Mouse (Mus musculus): ENCODE results near the gene Pcbp4. TPM values are rescaled to one million over a fixed set of nuclear protein-coding genes. Genes with fewer than 3 reads are reported as not detected.

Gene Pcbp4
- polyA plus RNA-seq, 2 experiments = 5.7 to 11.3 TPM

- TF ChIP-seq CTCF (IDR thresholded peaks at IDR 0.05; ENCODE audit: low read depth) (no peak), EP300 (IDR thresholded peaks at IDR 0.05; ENCODE audit: low read depth) (no peak)
- 75% methylated on average over 5 of the region's 5 CpGs for WGBS (ENCODE audit: insufficient replicate concordance)
- no peak overlapping the region for H3K4me2 ChIP-seq (ENCODE audit: low read depth)
- H3K27me3 ChIP-seq (ENCODE audit: control insufficient read depth, insufficient read depth, low read length) = peaks cover 9% of the 10 kb centered on the region
- H3K9me3 ChIP-seq (ENCODE audit: control insufficient read depth, low read length) = no peaks in the 10 kb centered on the region
- ATAC-seq (ENCODE audit: insufficient read depth) (no peak), DNase-seq (ENCODE audit: low read depth in 3 of 3, low spot score in 3 of 3) (no peak)
- H3K4me3 ChIP-seq (ENCODE audit: insufficient read depth in 1 of 2, low read depth in 2 of 2, low read length in 2 of 2) = no peak overlapping the region
- H3K9ac ChIP-seq (replicated peaks) = no peak overlapping the region
- no peaks in the 10 kb centered on the region for H3K36me3 ChIP-seq (replicated peaks; ENCODE audit: control insufficient read depth, insufficient read depth, low read depth)
- H3K27ac ChIP-seq = no peak overlapping the region
- H3K4me1 ChIP-seq (replicated peaks; ENCODE audit: control insufficient read depth in 2 of 2, insufficient read depth in 2 of 2, low read length in 1 of 2) = peaks cover 4 to 6% of the 10 kb centered on the region in 2 experiments
These were observed 4.8 kb downstream of the Pcbp4 start for GRCm38 (mm10) chr9:106457920-106458319.

GRCm38 (mm10) chr9:106459946-106460345 lies 6.9 kb downstream of the Pcbp4 start:
- H3K9ac ChIP-seq (replicated peaks) = no peak overlapping the region
- no peak for TF ChIP-seq CTCF (IDR thresholded peaks at IDR 0.05; ENCODE audit: low read depth)
- peaks cover 8% of the 10 kb centered on the region for H3K27me3 ChIP-seq (ENCODE audit: control insufficient read depth, insufficient read depth, low read length)
- H3K4me2 ChIP-seq (ENCODE audit: low read depth) = no peak overlapping the region
- no peaks in the 10 kb centered on the region for H3K36me3 ChIP-seq (replicated peaks; ENCODE audit: control insufficient read depth, insufficient read depth, low read depth)
- H3K27ac ChIP-seq = no peak overlapping the region
- H3K9me3 ChIP-seq (ENCODE audit: control insufficient read depth, low read length) = no peaks in the 10 kb centered on the region
- no peak overlapping the region for H3K4me3 ChIP-seq (ENCODE audit: insufficient read depth in 1 of 2, low read depth in 2 of 2, low read length in 2 of 2)
- 71% methylated on average over 15 of the region's 15 CpGs for WGBS (ENCODE audit: insufficient replicate concordance)
- DNase-seq (ENCODE audit: low read depth in 3 of 3, low spot score in 3 of 3) (no peak), ATAC-seq (ENCODE audit: insufficient read depth) (no peak)
- peaks cover 0 to 3% of the 10 kb centered on the region in 2 experiments; a peak in 1 of 4 replicates for H3K4me1 ChIP-seq (replicated peaks; ENCODE audit: control insufficient read depth in 2 of 2, insufficient read depth in 2 of 2, low read length in 1 of 2)

GRCm38 (mm10) chr9:106460401-106461025 lies 7.4 kb downstream of the Pcbp4 start:
- no peak for ATAC-seq (ENCODE audit: insufficient read depth)
- Histone ChIP-seq H3K9me3 (ENCODE audit: control insufficient read depth, low read length) (no peaks in the 10 kb centered on the region), H3K27me3 (ENCODE audit: control insufficient read depth, insufficient read depth, low read length) (peaks cover 13% of the 10 kb centered on the region), H3K36me3 (replicated peaks; ENCODE audit: control insufficient read depth, insufficient read depth, low read depth) (no peaks in the 10 kb centered on the region), H3K4me1 (replicated peaks; ENCODE audit: control insufficient read depth in 2 of 2, insufficient read depth in 2 of 2, low read length in 1 of 2) (peaks cover 0 to 3% of the 10 kb centered on the region in 2 experiments; a peak in 1 of 4 replicates), H3K27ac (no peak overlapping the region), H3K9ac (replicated peaks) (no peak overlapping the region), H3K4me3 (ENCODE audit: insufficient read depth in 1 of 2, low read depth in 2 of 2, low read length in 2 of 2) (no peak overlapping the region), H3K4me2 (ENCODE audit: low read depth) (no peak overlapping the region)
- 76% methylated on average over 18 of the region's 18 CpGs for WGBS (ENCODE audit: insufficient replicate concordance)
- DNase-seq (ENCODE audit: low read depth in 3 of 3, low spot score in 3 of 3) = no peak
- TF ChIP-seq CTCF (IDR thresholded peaks at IDR 0.05; ENCODE audit: low read depth) (no peak), EP300 (IDR thresholded peaks at IDR 0.05; ENCODE audit: low read depth) (no peak)

- H3K4me3 ChIP-seq (ENCODE audit: insufficient read depth in 1 of 2, low read depth in 2 of 2, low read length in 2 of 2) = no peak overlapping the region
- H3K4me1 ChIP-seq (replicated peaks; ENCODE audit: control insufficient read depth in 2 of 2, insufficient read depth in 2 of 2, low read length in 1 of 2) = no peaks in the 10 kb centered on the region
- H3K27ac ChIP-seq = no peak overlapping the region
- ATAC-seq (ENCODE audit: insufficient read depth) (no peak), DNase-seq (ENCODE audit: low read depth in 3 of 3, low spot score in 3 of 3) (no peak)
- H3K9ac ChIP-seq (replicated peaks) = no peak overlapping the region
- H3K4me2 ChIP-seq (ENCODE audit: low read depth) = no peak overlapping the region
- 76% methylated on average over 9 of the region's 9 CpGs for WGBS (ENCODE audit: insufficient replicate concordance)
- no peaks in the 10 kb centered on the region for H3K36me3 ChIP-seq (replicated peaks; ENCODE audit: control insufficient read depth, insufficient read depth, low read depth)
- TF ChIP-seq EP300 (IDR thresholded peaks at IDR 0.05; ENCODE audit: low read depth) (no peak), CTCF (IDR thresholded peaks at IDR 0.05; ENCODE audit: low read depth) (no peak)
- peaks cover 18% of the 10 kb centered on the region for H3K27me3 ChIP-seq (ENCODE audit: control insufficient read depth, insufficient read depth, low read length)
- no peaks in the 10 kb centered on the region for H3K9me3 ChIP-seq (ENCODE audit: control insufficient read depth, low read length)
These were observed 7.9 kb downstream of the Pcbp4 start for GRCm38 (mm10) chr9:106461026-106461415.

- no peaks in the 10 kb centered on the region for H3K36me3 ChIP-seq (replicated peaks; ENCODE audit: control insufficient read depth, insufficient read depth, low read depth)
- no peak overlapping the region for H3K4me3 ChIP-seq (ENCODE audit: insufficient read depth in 1 of 2, low read depth in 2 of 2, low read length in 2 of 2)
- no peaks in the 10 kb centered on the region for H3K9me3 ChIP-seq (ENCODE audit: control insufficient read depth, low read length)
- H3K9ac ChIP-seq (replicated peaks) = no peak overlapping the region
- 73% methylated on average over 16 of the region's 16 CpGs for WGBS (ENCODE audit: insufficient replicate concordance)
- H3K4me1 ChIP-seq (replicated peaks; ENCODE audit: control insufficient read depth in 2 of 2, insufficient read depth in 2 of 2, low read length in 1 of 2) = no peaks in the 10 kb centered on the region
- H3K27me3 ChIP-seq (ENCODE audit: control insufficient read depth, insufficient read depth, low read length) = peaks cover 20% of the 10 kb centered on the region
- no peak for TF ChIP-seq EP300 (IDR thresholded peaks at IDR 0.05; ENCODE audit: low read depth)
- no peak for TF ChIP-seq CTCF (IDR thresholded peaks at IDR 0.05; ENCODE audit: low read depth)
- no peak overlapping the region for H3K4me2 ChIP-seq (ENCODE audit: low read depth)
- ATAC-seq (ENCODE audit: insufficient read depth) (no peak), DNase-seq (ENCODE audit: low read depth in 3 of 3, low spot score in 3 of 3) (no peak)
- no peak overlapping the region for H3K27ac ChIP-seq
These were observed 8.7 kb downstream of the Pcbp4 start for GRCm38 (mm10) chr9:106461641-106462429.
